Mouse (Mus musculus) gastrocnemius, adult 8-10 months (tissue): ENCODE measurements around the gene Gm4779. TPM values are rescaled to one million over a fixed set of nuclear protein-coding genes. Genes with fewer than 3 reads are reported as not detected.
"Not testable (repeated sequence)": the region's sequence is repeated elsewhere in the genome, so short reads cannot be mapped to it uniquely, and the experiment has no call there.

Experiments
- DNase-seq, 2 experiments: peaks; one replicate each; pipeline ENCODE4 v3.0.0; 2022; ENCODE audit warnings: low spot score in 2 of 2
- total RNA-seq, 4 experiments: library from RNA; stranded (reverse); gene quantifications; 2 replicates each; pipeline ENCODE4 v1.2.4; 2022

The Gm4779 gene
- total RNA-seq = not detected

DNA sequence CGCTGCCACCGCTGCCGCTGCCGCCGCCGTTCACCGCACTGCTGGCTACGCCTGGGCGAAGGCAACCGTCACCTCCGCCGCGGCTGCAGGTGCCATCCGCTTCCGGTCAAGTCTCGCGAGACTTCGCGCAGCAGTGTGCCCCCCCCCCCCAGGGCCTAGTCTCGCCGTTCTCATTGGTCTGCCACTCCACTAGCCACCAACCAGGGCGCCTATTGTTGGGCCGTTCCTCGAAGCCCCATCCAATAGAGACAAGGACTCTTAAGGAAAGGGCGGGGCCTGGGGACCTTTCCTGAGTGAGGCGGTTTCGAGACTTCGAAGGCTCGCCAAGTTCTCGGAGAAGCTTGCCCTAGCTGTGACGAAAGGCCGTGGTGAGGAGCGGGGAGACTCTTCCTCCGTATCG is at the start of gene Gm4779, which contains the start of gene 8030474K03Rik:
Gene Gm4779 (minus strand): TSS at position 82 of the 400 bp plus-strand sequence.
Gene 8030474K03Rik (plus strand): TSS at position 315 of the 400 bp plus-strand sequence.
- no peak for DNase-seq

DNA sequence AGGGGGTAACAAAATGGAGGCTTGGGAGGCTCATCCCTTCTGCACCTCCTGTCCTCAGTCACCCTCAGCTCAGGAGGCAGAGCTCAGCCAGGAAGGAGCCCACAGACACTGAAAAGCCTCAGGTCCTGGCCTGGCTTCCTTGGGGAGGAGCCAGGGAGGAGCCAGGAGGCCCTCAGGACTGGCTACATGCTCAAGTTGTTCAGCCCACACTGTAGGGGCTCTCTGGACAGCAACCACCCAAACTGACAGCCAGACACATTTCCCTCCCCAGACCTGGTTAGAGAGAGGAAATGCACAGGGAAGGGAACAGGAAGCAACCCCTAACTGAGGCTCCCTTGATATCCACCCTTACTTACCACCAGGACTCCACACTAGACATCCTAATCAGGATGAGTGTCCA is 25.8 kb upstream of the Gm4779 start:
- not testable (repeated sequence) for DNase-seq

DNA sequence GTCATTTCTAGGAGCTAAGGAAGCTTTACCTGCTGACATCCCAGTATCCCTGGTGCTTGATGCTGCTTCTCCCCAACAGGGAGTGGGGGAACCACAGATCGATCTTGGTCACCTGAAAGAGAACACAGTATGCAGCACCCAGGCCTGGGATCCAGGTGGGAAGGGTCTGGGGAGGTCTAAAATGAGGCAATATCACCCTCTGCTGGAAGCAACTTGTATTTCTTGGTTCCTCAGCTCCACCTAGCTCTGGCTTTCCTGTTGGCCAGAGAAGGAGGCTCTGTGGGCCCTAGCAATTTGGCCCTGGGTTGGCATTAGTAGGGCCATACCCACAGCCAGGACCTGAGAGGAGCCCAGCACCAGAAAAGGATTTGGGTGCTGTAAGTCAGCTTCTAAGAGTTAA is 24.9 kb upstream of the Gm4779 start:
- no peak for DNase-seq

DNA sequence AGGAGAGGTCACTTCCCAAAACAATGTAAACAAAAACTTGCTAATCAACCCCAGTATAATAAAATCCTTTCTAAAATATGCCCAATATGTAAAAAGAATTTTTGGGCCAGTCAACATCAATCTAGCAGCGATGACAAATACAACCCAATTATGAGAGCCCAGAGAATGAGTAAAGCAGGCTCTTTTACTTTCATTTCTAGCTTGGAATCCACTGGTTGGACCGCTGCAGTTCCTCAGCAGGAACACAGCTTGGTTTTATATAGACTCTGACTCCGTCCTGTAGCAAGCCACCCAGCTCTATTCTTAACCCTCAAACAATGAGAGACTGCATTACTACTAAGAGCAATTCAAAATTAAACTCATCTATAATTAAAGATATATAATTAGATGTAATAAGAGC is 17.5 kb upstream of the Gm4779 start:
- DNase-seq = no peak

DNA sequence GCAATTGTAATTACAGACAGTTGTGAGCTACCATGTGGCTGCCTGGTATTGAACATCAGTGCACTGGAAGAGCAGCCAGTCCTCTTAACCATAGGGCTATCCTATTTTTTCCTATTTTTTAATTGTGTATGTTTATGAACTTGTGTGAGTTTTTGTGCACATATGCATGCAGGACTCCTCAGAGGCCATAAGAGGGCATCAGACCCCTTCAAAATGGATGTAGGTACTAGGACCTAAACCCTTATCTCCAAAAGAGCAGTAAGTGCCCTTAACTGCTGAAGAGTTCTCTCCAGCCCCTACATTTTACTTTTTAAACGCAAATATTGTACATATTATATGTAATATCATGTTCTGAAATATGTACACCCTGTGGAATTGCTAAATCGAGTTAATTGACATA is 11.3 kb upstream of the Gm4779 start:
- DNase-seq = no peak

DNA sequence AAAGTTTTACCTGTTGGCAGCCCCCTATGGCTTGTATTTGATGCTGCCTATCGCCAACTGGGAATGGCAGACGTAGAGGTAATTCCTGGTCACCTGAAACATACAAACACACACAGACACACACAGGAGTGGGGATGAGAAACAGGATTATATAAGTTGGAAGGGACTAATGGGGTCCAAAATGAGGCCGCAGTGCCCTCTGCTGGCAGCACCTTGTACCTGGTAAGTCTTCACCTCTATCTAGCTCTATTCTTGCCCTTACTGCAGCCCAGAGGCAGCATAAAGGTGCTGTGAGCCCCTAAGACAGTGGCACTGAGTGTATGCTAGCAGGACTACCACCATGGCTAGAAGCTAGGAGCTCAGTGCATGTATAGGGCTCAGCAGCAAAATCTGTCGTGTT is 2.7 kb downstream of the Gm4779 start:
- DNase-seq = peak in 1 of 2 experiments; percentile 13

DNA sequence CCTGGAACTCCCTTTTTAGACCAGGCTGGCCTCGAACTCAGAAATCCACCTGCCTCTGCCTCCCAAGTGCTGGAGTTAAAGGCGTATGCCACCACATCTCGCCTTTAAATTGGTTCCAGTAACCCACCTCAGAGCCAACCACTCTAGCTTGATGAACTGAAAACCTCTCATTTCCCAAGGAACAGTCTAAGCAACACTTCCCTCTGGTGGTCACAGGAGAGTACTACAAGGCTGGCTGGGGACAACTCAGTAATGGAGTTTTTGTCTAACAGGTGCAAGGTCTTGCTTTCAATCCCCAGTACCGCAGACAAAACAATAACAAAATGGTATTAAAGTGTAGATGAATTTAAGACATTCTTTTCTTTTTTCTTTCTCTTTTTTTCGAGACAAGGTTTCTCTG is 22.2 kb downstream of the Gm4779 start:
- peak in 1 of 2 experiments; percentile 4 for DNase-seq

DNA sequence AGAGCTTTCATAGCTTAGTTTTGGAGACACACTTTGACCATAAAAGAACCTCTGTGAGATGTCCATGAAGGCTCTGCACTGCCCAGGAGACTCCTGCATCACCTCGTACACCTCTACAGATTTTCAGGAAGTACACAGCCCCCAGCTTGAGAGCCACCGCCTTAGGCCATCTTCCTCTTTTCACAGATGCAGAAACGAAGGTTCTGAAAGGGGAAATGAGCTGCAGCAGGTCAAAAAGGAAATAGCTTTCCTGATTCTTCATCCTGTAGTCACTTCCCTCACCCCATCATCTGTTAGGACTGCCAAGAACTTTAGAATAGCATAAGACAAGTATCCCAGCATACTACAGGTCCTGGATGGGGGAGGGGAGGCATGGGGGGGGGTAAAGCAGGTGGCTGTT is 23.9 kb downstream of the Gm4779 start:
- no peak for DNase-seq

DNA sequence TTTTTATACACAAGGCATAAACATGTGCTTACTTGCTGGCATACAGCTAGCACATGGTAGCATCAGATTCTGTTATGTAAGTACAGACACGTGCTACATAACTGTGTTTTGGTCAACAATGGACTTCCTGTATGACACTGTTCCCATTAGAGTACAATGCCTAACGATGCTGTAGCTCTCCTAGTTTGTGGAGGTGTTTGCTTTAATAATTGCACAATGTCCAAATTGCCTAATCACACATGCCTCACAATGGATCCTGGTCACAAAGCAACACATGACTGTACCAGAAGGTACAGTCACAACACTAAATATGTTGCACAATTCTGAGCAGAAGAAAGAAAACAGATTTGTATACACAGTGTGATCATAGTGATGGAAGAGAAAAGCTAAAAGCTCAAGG is 24.7 kb downstream of the Gm4779 start:
- no peak for DNase-seq

DNA sequence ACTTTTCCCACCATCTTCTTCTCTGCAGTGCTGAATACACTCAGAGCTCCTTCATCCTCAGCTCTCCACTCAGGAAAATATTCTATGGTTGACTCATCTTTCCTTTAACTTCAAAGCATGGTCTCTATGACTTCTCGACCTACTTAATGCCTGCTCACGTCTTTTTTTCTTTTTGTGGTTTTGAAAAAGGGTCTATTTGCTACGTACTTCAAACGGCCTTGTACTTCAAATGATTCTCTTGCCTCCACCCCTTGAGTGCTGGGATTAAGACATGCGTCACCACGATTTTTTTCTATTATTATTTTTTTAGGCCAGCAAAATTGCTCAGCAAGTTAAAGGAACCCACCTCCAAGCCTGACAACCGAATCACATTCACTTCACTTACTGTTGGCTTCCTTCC is 26.9 kb downstream of the Gm4779 start:
- no peak for DNase-seq

DNA sequence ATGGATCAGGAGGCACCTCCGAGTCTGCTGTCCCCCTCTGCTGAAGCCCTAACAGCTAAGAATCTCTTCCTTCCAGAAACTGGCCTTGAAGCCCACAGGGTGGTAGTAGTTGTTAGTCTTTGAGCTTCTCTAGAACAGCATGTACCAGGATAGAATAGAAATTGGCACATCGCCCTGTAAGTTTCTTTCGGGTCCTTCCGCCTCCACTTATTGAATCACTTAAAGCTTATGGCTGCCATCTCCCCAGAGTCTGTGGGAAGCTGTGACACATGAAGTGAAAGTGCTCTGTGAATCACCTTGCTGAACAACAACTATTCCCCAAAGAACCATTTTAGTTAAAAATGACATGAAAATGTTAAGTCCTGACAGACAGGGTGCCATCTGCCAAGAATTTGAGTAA is 29.1 kb downstream of the Gm4779 start:
- DNase-seq = no peak

DNA sequence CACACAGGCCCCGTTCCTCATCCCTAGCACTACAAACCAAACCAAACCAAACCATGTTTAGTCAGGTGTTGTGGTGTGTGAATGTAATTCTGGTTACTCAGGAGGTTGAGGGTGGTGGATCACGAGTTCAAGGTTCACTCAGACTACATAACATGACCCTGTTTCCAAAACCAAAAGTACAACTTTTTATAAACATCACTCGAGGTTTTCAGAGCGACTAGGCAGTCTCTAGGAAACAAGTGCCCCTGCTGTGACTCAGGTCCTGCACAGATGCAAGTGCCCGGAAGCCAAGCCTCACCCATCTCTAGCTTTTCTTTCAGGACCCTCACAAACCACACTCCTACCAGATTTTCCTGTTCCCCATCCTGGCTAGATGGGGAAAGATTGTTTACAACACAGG is 29.6 kb downstream of the Gm4779 start:
- DNase-seq = no peak

DNA sequence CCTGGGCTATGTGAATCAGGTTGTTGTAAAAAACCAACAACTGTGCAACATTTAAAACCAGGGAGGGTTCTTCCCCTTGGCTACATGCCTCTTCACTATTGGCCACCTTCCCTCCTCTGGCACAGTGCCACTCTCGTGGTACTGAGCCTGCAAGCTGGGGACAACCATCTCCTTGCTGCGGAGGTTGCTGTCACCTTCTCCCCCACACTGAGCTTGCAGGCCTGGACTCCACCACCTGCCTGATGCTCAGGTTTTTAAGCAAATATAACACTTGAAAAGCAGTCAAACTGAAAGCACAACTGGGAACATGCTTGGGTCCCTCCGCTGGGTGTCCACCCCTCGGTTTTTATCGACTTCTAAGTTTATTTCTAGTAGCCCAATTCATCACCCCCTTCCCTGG is 39.7 kb downstream of the Gm4779 start:
- no peak for DNase-seq

DNA sequence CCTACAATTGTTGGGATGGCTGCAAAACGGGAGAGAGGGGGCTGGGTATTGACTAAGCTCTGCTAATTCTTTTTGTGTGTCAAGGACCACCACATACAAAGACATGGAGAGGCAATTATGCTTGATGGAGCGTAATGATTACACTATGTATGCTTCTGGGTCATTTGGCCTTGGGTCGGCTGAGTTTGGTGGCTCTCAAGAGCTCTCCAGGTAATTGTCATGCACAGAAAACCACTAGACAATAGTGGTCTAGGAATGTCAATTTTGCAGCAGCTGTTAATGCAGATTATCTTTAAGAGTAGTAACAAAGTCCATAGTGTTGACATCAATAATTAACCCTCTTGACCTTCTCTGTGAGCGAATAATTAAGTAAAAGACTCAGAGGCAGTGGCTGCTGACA is 44.1 kb downstream of the Gm4779 start:
- no peak for DNase-seq

DNA sequence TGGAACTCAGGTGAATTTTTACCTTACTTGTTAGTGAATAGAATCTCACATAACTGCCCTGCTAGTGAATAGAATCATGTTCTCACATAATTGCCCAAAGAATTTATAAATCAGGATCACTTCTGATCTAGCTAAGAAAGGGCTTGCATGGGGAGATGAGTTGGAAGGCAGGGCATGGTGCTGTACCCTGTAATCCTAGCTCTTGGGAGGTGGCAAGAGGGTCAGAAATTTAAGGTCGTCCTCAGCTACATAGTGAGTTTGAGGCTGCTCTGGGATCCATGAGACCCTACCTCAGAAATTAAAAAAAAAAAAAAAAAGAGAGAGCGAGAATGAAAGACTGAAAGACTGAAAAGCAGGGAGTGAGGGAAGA is 53.2 kb downstream of the Gm4779 start:
- DNase-seq = no peak

DNA sequence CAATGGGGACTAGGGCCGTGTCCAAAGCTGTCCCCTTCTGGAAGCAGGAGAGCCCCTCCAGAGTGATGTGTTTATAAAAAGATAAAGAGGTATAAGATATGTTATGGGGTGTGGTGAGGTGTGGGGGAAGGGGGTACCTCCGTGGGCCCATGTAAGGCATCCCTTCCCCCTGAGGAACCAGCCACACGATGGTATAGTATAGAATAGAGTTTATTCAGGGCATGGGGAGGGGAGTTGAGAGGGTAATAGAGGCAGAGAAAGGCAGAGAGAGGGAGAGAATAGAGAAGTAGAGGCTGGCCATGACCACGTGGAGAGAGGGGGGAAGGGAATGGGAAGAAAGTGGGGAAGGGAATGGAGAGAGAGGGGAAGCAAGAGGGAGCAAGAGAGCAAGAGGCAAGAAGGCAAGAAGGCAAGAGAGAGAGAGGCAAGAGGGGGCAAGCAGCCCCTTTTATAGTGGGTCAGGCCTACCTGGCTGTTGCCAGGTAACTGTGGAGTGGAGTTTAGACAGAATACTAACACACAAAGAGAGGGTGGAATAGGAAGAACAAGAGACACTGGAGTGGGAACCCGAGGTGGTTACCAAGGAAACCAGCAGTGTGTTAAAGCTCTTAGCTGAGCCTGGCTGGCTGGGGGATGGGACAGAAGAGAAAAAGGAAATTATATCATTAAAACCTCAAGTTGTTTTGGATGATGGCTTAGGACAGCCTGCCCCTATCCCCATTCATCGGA is 53.7 kb downstream of the Gm4779 start:
- no peak for DNase-seq

Other genes with a start within 250 kb of the Gm4779 start
- 10 to 100 TPM; 58.9 to 75.0 (median 72.6) TPM for gene Ogt, start 154.4 kb downstream of the Gm4779 start, total RNA-seq
- not detected for gene Cxcr3, start 60.2 kb downstream of the Gm4779 start, total RNA-seq
- not detected for gene 8030474K03Rik, start 233 bp upstream of the Gm4779 start, total RNA-seq
- 1 to 10 TPM; 1.3 to 2.0 (median 1.5) TPM for gene Nhsl2, start 55.0 kb upstream of the Gm4779 start, total RNA-seq